ENCODE assay signal across 10 mouse cellular contexts in genomic region chr5:125675623-125676022, GRCm38 (mm10).
DNase-seq lines count a peak whose midpoint lies in the region; ATAC-seq lines count a peak whose summit lies in the region.
"Had no signal": no experiment of that assay in that cellular context is flagged by ENCODE, and none has a peak within 500 bp of the region (broad histone marks: within the 10 kb centered on the region; RNA-seq: fewer than 3 reads in every experiment).

No protein-coding gene starts in this region.

- peak; percentile 90 for ATAC-seq in hindbrain, embryonic 15.5 days (ENCODE audit: low FRiP score, low read depth)
- peak; percentile 57; the same call in 1 of the 2 replicates for ATAC-seq in midbrain, embryonic 11.5 days (ENCODE audit: low FRiP score)
- ATAC-seq in liver, embryonic 11.5 days (replicated peaks; ENCODE audit: low FRiP score), result no peak

- DNase-seq in Muller cell, postnatal 12 days (ENCODE audit: inconsistent ontology term), result peak; percentile 90
- DNase-seq in embryo, embryonic 11 days, result peak; percentile 51
- peak; percentile 84 for DNase-seq in midbrain, embryonic 11.5 days (ENCODE audit: low spot score, missing footprints)
- no peak for DNase-seq in liver, embryonic 11.5 days (ENCODE audit: low spot score)
- no peak for DNase-seq in adrenal gland, adult 8-10 months
- DNase-seq in lung, postnatal 25 days (ENCODE audit: low spot score), result no peak
- DNase-seq in thymus, postnatal 10 days (ENCODE audit: low spot score in 2 of 2), result no peak

- peak overlapping the region; percentile 58 for H3K27ac ChIP-seq in hindbrain, embryonic 15.5 days (replicated peaks)
- no peak overlapping the region for H3K27ac ChIP-seq in midbrain, embryonic 11.5 days (ENCODE audit: low read depth, low read length)
- no peak overlapping the region for H3K27ac ChIP-seq in liver, embryonic 11.5 days (ENCODE audit: low read depth, low read length)
- H3K27ac ChIP-seq: embryonic facial prominence, embryonic 12.5 days; limb, embryonic 15.5 days had no signal

- H3K9ac ChIP-seq in hindbrain, embryonic 15.5 days, result no peak overlapping the region
- H3K9ac ChIP-seq in midbrain, embryonic 11.5 days (ENCODE audit: low read length), result no peak overlapping the region
- H3K9ac ChIP-seq in liver, embryonic 11.5 days (ENCODE audit: low read depth, low read length), result no peak overlapping the region
- H3K9ac ChIP-seq: embryonic facial prominence, embryonic 12.5 days; limb, embryonic 15.5 days had no signal

- peak overlapping the region; percentile 45 for H3K4me2 ChIP-seq in hindbrain, embryonic 15.5 days
- no peak overlapping the region; the same call in 1 of the 2 replicates for H3K4me2 ChIP-seq in midbrain, embryonic 11.5 days
- H3K4me2 ChIP-seq in liver, embryonic 11.5 days, result no peak overlapping the region
- H3K4me2 ChIP-seq: embryonic facial prominence, embryonic 12.5 days; limb, embryonic 15.5 days had no signal

- peak overlapping the region; percentile 6; the same call in 1 of the 2 replicates for H3K4me3 ChIP-seq in hindbrain, embryonic 15.5 days
- no peak overlapping the region for H3K4me3 ChIP-seq in midbrain, embryonic 11.5 days (ENCODE audit: low read depth, low read length)
- no peak overlapping the region for H3K4me3 ChIP-seq in liver, embryonic 11.5 days (ENCODE audit: low read depth, low read length)
- H3K4me3 ChIP-seq: embryonic facial prominence, embryonic 12.5 days; limb, embryonic 15.5 days had no signal

- 11% methylated on average over 13 of the region's 13 CpGs for WGBS in hindbrain, embryonic 15.5 days
- 40% methylated on average over 13 of the region's 13 CpGs for WGBS in midbrain, embryonic 11.5 days
- 58% methylated on average over 13 of the region's 13 CpGs for WGBS in liver, embryonic 11.5 days

- peaks cover 25% of the 10 kb centered on the region for H3K4me1 ChIP-seq in hindbrain, embryonic 15.5 days (replicated peaks)
- H3K4me1 ChIP-seq in midbrain, embryonic 11.5 days (ENCODE audit: control insufficient read depth, insufficient read depth, low read length), result peaks cover 5% of the 10 kb centered on the region; the same call in 1 of the 2 replicates
- H3K4me1 ChIP-seq in liver, embryonic 11.5 days (replicated peaks; ENCODE audit: control insufficient read depth, insufficient read depth, low read length), result no peaks in the 10 kb centered on the region
- H3K4me1 ChIP-seq: embryonic facial prominence, embryonic 12.5 days; limb, embryonic 15.5 days had no signal

- H3K9me3 ChIP-seq in hindbrain, embryonic 15.5 days, result no peaks in the 10 kb centered on the region
- H3K9me3 ChIP-seq in midbrain, embryonic 11.5 days (ENCODE audit: control insufficient read depth, low read length), result no peaks in the 10 kb centered on the region
- H3K9me3 ChIP-seq in liver, embryonic 11.5 days (ENCODE audit: control insufficient read depth, low read length), result peaks cover 1% of the 10 kb centered on the region; the same call in 1 of the 2 replicates
- H3K9me3 ChIP-seq: embryonic facial prominence, embryonic 12.5 days; limb, embryonic 15.5 days had no signal

- H3K36me3 ChIP-seq in hindbrain, embryonic 15.5 days, result no peaks in the 10 kb centered on the region
- H3K36me3 ChIP-seq in midbrain, embryonic 11.5 days (ENCODE audit: control insufficient read depth, insufficient read depth, low read length), result no peaks in the 10 kb centered on the region
- no peaks in the 10 kb centered on the region for H3K36me3 ChIP-seq in liver, embryonic 11.5 days (ENCODE audit: control insufficient read depth, insufficient read depth, low read length)
- H3K36me3 ChIP-seq: embryonic facial prominence, embryonic 12.5 days; limb, embryonic 15.5 days had no signal

- no peaks in the 10 kb centered on the region for H3K27me3 ChIP-seq in hindbrain, embryonic 15.5 days
- no peaks in the 10 kb centered on the region for H3K27me3 ChIP-seq in midbrain, embryonic 11.5 days (ENCODE audit: control insufficient read depth, insufficient read depth, low read length)
- no peaks in the 10 kb centered on the region for H3K27me3 ChIP-seq in liver, embryonic 11.5 days (replicated peaks; ENCODE audit: control insufficient read depth, insufficient read depth, low read length)
- H3K27me3 ChIP-seq: embryonic facial prominence, embryonic 12.5 days; limb, embryonic 15.5 days had no signal

Comparison
In these comparisons a context has a peak if more than half of its experiments do, and no peak if none do; other contexts are left out.
1. DNase-seq: peak in Muller cell, postnatal 12 days (single experiment), embryo, embryonic 11 days (single experiment) and midbrain, embryonic 11.5 days (single experiment); none in liver, embryonic 11.5 days (single experiment), adrenal gland, adult 8-10 months (single experiment), lung, postnatal 25 days (single experiment) and thymus, postnatal 10 days (0 of 2).